Mouse (Mus musculus): Measurements from ENCODE around the gene A730071L15Rik.
A peak's percentile ranks its signal among the peaks of the same experiment; 100 is the strongest.

Gene A730071L15Rik

DNA sequence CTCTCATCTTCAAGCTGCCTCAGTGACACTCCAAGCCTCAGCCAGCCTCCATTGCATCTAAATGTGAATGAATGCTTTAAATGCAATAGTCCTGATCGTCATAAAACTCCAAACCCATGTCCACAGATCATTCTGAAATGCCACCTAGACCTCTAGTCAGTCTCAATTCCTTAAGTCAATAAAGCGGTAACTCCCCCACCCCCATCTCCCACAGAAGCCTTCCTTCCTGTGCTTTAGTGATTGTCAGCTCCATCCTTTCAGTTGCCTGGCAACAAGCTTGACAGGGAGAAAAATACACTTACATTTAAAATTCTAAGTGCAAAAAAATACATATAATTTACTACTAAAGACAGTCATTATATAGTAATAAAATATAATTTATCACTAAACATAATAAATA lies 16.6 kb upstream of the A730071L15Rik start:
- no peak for DNase-seq (ENCODE audit: low spot score)

DNA sequence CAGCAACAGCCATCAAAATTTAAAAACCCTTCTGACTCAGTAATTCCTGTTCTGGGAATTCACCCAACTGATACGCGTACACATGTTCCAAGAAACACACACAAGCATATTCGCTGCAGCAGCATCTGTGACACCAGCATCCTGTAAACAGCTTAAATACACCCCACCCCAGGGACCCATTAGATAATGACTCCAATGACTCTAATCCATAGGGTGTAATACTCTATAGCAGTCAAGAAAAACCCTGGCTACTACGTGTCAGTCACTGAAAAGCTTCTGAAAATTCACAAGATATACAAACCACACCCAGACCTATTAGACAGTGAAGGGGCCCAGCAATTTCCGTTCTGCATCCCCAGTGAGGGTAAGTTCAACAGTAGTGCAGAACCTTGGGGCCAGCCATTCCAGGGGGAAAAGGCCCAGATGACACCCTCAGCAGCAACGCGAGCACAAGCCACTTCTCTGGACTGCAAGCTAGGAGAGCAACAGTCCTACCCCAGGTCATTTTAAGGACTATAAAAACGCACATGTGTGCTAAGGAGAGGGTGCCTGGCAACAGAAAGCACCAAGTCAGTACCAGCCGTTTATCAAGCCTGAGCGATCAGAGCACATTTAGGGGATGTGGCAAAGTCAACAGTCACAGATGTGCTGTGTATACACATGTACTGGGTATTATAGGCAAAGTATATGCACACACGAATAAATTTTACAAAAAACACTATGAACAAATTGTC lies 15.5 kb upstream of the A730071L15Rik start:
- DNase-seq (ENCODE audit: low spot score), result no peak

DNA sequence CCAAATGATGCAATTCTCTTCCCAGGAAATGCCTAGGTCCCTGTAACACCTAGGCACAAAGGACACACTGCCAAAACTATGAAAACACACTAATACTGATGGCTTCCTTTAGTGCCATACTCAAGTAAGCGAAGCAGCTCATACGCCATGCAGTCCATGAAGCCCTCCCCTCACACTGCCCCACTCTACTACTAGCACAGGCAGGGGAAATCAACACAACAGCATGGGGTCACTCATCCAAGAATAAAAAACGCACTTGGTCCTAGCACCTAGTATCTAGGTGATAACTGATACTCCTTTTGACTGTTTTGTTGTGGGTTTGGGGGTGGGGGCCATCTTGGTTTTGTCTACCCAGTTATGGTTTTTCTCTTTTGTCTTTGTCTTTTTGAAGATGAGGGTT lies 12.4 kb upstream of the A730071L15Rik start:
- no peak for DNase-seq (ENCODE audit: low spot score)

DNA sequence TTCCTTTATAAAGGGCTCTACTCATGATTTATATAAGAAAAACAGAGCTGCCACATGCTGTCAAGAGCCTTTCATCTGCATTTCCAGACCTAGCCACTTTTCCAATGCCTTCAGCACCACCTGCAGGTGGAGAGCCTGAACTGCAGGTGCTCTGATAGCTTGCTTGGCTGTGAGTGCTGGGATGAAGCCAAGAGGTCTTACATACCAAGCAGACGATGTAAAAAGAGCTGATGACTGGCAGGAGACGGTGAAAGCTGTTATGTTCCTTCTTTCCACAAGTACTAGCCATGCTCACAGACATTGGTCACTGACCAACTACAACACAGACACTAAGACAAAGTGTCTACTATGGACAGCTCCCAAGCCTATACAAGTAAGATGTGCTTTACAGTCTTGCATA lies 12.0 kb upstream of the A730071L15Rik start:
- peak; percentile 92 for DNase-seq (ENCODE audit: low spot score)

DNA sequence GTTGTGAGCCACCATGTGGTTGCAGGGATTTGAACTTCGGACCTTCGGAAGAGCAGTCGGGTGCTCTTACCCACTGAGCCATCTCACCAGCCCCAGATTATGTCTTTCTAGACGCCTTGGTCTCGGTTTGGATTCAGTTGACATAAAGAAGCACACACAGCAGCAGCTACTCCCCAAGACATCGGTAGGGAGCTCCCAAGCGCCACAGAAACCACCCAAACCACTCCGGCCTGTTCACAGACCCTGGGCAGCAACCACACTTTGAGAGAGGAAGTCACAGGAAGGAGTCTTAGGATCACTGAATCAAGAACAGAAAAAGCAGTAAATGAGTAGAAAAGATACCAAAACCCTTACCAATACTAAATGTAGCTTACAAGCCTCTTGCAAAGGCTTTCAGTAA lies 3.0 kb upstream of the A730071L15Rik start:
- no peak for DNase-seq (ENCODE audit: low spot score)

DNA sequence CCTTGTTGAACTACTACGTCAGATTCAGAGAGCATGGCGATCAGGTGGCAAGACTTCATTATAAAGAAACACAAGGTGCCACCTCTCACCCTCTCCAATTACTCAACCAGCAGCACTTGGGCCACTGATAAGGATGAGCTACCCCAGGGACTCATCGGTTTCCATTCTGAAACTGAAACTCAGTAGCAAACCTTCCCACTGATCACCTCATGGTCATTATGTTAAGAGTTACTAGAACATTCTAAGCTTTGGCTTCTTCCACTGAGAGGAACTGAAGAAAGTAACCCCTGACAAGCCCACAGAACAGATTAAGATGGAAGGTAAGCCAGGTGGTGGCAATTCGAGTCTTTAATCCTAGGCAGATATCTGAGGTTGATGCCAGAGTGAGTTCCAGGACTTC lies 1.4 kb upstream of the A730071L15Rik start:
- DNase-seq (ENCODE audit: low spot score), result no peak

DNA sequence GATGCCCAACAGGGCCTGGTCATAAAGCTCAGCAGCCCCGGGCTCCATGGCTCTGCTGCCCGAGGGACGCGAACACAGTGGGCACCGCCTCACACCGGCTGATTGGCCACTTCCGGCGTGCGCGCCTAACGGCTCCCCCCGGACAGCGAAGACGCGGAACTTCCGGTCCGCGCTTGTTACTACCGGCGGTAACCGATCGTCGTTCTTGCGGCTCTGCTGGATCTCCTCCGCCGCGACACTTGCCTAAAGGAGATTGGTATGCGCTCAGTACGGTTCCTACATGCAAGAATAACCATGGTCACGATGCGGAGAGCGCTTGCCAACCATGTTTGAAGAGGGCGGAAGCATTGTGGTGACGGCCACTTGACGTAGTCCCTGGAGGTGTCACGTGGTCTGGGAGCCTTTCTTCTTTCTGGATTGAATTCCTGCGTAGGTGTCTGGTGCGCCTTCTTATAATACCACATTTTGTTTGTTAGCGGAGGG lies 299 bp downstream of the A730071L15Rik start, which contains the start of gene Nudcd3:
TSS of gene Nudcd3 (minus strand) at position 329 of the 483 bp plus-strand sequence.
- DNase-seq (ENCODE audit: low spot score), result peak; percentile 91

DNA sequence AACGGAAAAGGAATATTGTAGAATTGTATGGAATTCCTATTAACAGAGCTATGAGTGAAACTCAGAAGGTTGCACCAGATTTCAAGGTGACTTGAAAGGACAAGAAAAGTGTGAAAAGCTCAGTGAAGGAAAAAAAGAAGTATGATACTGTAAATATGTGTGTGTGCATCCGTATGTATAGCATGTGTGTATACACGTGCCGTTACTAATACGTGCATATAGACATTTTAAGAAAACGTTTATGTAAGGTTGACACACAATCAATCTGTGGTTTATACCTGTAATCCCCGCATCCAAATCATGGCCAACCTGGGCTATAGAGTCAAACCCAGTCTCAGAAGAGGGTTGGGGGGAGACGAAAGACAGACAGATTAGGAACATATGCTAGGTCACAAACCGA lies 741 bp downstream of the A730071L15Rik start:
- DNase-seq (ENCODE audit: low spot score), result no peak

DNA sequence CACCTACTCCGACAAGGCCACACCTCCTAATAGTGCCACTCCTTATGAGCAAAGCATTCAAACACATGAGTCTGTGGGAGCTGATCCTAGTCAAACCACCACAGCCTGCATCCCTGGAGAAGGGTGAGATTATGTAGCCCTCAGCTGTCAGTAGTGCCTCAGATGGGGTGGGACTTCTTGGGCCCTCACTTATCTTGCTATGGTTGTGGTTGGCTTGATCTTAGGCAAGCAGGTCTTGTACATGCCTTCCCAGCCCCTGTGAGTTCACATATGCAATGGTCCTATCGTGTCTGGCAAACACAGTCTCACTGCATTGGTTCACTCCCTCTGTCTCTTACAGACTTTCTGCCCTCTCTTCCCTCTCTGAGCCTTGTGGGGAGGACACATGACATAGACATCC lies 7.3 kb downstream of the A730071L15Rik start:
- DNase-seq (ENCODE audit: low spot score), result no peak

DNA sequence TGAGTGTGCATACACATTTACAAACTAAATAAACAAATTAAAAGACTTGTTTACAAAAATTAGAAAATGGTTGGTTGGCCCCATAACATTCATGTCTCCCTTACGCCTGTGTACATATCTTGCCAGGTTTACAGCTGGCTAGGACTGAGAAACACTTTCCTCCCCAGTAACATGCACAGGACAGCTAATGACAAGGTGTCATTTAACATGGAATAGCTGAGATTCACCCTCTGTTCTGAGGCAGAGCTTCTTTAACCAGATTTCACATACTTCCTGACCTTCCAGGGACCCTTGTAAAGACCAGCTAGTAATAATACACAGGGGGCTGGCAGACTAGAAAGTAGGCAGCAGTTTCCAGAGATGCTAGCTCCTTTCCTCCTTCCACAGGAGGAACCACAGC lies 8.3 kb downstream of the A730071L15Rik start:
- no peak for DNase-seq (ENCODE audit: low spot score)

DNA sequence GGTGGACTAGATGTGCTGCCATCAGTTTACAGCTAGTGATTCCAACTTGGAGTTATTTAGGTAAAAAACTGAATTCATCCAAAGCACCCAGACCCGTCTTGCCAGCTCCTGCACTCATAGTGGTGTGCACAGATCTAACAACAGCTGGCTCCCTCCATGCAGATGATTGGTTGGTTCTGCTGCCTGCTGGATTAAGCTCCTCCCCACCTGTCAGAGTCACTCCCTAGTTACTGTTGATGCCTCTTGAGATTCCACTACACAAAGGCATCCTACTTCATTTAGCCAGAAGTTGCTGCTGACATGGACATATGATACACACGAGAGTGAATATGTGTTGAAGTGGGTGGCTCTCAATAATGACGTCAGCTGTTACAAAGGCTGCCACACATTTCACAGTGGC lies 17.0 kb downstream of the A730071L15Rik start:
- no peak for DNase-seq (ENCODE audit: low spot score)

DNA sequence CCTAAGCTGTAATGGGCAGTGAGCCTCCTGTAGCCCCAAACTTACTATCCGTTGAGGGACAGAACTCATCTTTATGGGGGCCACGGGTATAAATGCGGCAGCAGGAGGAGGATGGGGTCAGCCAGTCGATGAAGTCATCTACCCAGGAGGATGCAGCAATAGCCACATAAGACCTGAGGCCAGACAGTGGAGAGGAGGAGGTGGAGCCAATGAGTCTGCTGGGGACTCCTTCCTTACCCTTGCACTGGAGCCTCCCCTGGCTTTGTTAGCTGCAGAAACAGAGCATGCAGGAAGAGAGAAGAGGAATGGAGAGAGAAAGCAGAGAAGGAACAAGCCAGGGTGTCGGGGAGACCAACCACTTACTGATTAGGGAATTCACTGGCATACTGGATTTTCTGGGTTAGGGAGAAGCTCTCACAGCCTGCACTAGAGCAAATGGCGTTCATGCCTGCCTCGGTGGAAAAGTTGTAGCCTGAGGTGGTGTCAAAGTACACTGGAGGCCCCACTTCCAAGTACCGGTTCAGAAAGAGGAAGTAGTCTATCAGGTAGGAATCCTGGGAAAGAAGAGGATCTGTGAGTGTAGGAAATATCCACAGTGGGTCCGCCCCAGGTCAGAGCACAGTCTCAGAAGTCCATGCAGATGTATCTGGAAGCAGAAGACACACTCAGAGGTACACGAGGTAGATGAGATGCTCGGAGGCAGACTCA lies 18.5 kb downstream of the A730071L15Rik start:
- no peak for DNase-seq (ENCODE audit: low spot score)

DNA sequence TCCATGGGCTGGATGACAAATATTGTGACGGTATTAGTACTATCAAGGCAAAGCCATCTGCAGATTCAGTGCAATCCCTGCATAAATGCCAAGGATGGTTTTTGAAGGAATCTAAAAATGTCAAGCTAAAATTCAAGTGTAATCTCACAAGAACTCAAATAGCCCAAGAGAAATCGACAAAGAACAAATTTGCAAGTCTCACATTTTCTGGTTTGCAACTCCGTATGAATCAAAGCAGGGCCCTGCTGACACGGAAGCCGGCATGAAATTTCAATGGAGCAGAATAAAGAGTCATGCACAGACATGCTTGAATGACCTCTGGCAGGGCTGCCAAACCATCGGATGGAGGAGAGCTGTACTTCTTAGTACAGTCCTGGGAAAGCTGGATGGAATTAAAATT lies 20.1 kb downstream of the A730071L15Rik start:
- no peak for DNase-seq (ENCODE audit: low spot score)

DNA sequence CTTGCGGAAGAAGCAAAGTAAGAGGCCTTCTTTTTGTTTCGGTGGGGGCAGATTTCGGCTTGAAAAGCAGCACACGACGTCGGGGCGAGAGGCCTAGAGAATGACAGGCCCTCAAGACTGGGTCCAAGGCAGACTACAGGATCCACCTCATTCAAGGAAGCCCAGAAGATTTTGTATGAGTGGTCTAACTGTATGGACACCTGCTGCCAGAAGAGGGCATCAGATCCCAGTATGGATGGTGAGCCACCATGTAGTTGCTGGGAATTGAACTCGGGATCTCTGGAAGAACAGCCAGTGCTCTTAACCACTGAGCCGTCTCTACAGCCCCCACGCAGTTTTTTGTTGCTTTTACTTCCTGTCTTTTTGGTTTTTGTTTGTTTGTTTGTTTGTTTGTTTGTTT lies 22.4 kb downstream of the A730071L15Rik start:
- DNase-seq (ENCODE audit: low spot score), result no peak

DNA sequence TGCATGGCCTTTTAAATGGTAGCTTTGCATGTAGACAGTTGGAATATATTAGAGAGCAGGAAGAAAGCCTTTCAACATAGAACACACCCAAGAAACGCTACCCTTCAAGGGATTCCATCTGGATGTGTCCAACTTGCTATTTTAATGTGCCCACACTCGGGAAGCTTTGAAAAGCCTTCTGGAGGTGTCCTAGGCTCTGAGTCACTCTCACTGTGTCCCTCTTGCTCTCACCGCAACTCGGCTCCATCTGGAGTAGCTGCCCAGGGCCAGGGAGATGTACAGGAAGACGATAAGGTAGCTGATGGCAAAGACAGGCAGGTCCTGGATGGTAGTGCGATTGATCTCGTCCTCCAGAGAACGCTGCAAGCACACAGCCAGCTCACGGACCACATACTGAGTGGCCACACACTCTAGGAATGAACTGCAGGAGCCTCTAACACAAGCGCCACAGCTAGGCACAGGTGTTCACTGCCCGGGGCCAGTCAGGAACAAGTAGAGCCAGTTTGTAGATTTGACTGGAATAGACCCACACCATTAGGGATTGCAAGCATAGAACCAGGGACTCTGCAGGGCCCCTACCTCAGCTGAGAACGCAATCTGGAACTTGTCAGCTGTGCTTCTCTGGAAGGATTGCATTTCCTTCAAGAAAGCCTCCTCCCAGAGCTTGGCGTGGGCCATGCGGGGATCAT lies 24.9 kb downstream of the A730071L15Rik start:
- peak; percentile 26 for DNase-seq (ENCODE audit: low spot score)

DNA sequence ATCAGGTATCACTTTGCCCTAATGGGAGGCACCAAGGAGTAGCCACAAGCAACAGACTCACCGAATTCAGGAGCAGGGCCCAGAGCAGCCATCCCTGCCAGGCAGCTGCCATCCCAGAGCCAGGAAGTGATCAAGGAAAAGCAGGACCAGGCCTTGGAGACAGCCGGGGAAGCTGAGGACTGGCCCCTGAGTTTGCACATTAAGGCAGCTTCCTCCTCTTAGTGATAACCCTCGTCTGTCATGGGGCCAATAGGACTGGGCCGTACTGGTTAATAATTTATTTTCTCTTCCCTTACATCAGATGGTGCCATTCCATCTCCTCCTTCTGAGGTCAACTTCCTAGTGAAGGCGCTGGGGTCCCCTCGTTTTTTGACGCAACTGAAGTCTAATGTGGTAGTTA lies 30.2 kb downstream of the A730071L15Rik start, which contains the start of gene Npc1l1:
TSS of gene Npc1l1 (minus strand) at position 132 of the 400 bp plus-strand sequence.
- DNase-seq (ENCODE audit: low spot score), result no peak

DNA sequence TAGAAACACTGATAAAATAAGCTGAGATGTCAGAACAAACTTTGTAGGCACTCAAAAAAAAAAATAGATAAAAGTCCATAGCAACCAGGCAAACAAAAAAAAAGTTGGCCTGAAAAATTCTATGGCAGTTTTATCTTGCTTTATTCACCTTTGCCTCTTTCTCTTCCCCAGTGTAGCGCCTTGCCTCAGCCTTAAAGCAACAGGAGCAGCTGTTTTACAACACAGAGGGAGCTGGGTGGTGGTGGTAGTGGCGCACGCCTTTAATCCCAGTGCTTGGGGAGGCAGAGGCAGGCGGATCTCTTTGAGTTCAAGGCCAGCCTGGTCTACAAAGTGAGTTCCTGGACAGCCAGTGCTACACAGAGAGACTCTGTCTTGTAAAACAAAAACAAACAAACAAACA lies 33.2 kb downstream of the A730071L15Rik start:
- no peak for DNase-seq (ENCODE audit: low spot score)

DNA sequence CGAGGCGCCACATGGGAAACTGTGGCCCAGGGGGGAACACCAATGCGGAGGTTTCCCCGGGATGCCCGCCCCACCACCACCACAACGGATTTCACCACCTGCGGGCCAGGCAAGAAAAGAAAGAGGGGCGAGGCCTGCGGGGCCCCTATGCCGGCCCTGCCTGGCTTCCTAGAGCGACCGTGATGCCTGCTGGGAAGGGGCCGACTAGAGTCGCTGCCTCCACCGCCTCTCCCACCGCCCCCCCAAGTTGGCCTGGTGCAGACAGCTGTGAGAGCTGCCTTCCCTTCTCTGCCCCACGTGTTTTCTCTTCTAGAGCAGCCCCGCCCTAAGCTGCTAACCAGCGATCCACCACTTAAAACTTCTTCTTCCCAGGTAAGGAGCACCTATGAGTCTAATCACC lies 44.9 kb downstream of the A730071L15Rik start:
- no peak for DNase-seq (ENCODE audit: low spot score)

All from left cerebral cortex, adult 11 months (tissue).